ENCODE assay signal across 22 mouse cellular contexts in genomic region chrX:10593561-10593960, GRCm38 (mm10).
A peak's percentile ranks its signal among the peaks of the same experiment; 100 is the strongest.
DNase-seq lines count a peak whose midpoint lies in the region; ATAC-seq and TF ChIP-seq lines count a peak whose summit lies in the region.
"Had no signal": no experiment of that assay in that cellular context is flagged by ENCODE, and none has a peak within 500 bp of the region (broad histone marks: within the 10 kb centered on the region; RNA-seq: fewer than 3 reads in every experiment).

No protein-coding gene starts in this region.

- 69% methylated on average over 7 of the region's 7 CpGs for WGBS in lung, postnatal 0 days
- 75% methylated on average over 7 of the region's 7 CpGs for WGBS in stomach, embryonic 15.5 days
- WGBS in stomach, embryonic 16.5 days = 77% methylated on average over 7 of the region's 7 CpGs
- whole genome bisulfite sequencing in forebrain, embryonic 14.5 days = 97% methylated on average over 7 of the region's 7 CpGs

- H3K36me3 ChIP-seq in lung, postnatal 0 days (ENCODE audit: insufficient read depth, low read length) = no peaks in the 10 kb centered on the region
- H3K36me3 ChIP-seq in stomach, embryonic 15.5 days = no peaks in the 10 kb centered on the region
- H3K36me3 ChIP-seq in stomach, embryonic 16.5 days (ENCODE audit: control insufficient read depth, insufficient read depth, low read length) = no peaks in the 10 kb centered on the region
- H3K36me3 ChIP-seq in forebrain, embryonic 14.5 days (ENCODE audit: control insufficient read depth, insufficient read depth, low read length) = peaks cover 2% of the 10 kb centered on the region; the same call in 1 of the 2 replicates
- H3K36me3 ChIP-seq: embryonic facial prominence, embryonic 13.5 days; embryonic facial prominence, embryonic 15.5 days had no signal

- no peak for TF ChIP-seq CTCF in lung, postnatal 0 days (IDR thresholded peaks at IDR 0.05)

- peak; percentile 4 for DNase-seq in lung, postnatal 0 days (ENCODE audit: low spot score)
- DNase-seq in lung, adult 18-20 months = no peak
- no peak for DNase-seq in forebrain, embryonic 14.5 days (ENCODE audit: low spot score)
- no peak for DNase-seq in frontal cortex, adult 2 months (ENCODE audit: extremely low spot score in 1 of 2, low spot score in 1 of 2)
- DNase-seq: adrenal gland, adult 2 months; adrenal gland, postnatal 10 days; adrenal gland, postnatal 25 days; cerebellum, adult 11 months; cerebellum, adult 18-20 months; cerebellum, adult 8-10 months; cerebellum, adult 9-11 months; cerebellum, postnatal 14 days; cerebellum, postnatal 36 days; embryo, embryonic 11 days had no signal

- no peaks in the 10 kb centered on the region for H3K4me1 ChIP-seq in lung, postnatal 0 days (ENCODE audit: insufficient read depth, low read depth, low read length)
- no peaks in the 10 kb centered on the region for H3K4me1 ChIP-seq in stomach, embryonic 15.5 days
- no peaks in the 10 kb centered on the region for H3K4me1 ChIP-seq in stomach, embryonic 16.5 days (ENCODE audit: control insufficient read depth, insufficient read depth, low read length)
- no peaks in the 10 kb centered on the region for H3K4me1 ChIP-seq in forebrain, embryonic 14.5 days (ENCODE audit: control insufficient read depth, insufficient read depth, low read length)
- H3K4me1 ChIP-seq: embryonic facial prominence, embryonic 13.5 days; embryonic facial prominence, embryonic 15.5 days; forebrain, embryonic 10.5 days; forebrain, embryonic 12.5 days; forebrain, embryonic 15.5 days had no signal

- no peak overlapping the region for H3K9ac ChIP-seq in lung, postnatal 0 days (replicated peaks; ENCODE audit: low read depth)
- no peak overlapping the region for H3K9ac ChIP-seq in stomach, embryonic 15.5 days
- no peak overlapping the region for H3K9ac ChIP-seq in stomach, embryonic 16.5 days (ENCODE audit: low read length)
- no peak overlapping the region for H3K9ac ChIP-seq in forebrain, embryonic 14.5 days (ENCODE audit: low read length)
- H3K9ac ChIP-seq: embryonic facial prominence, embryonic 13.5 days; embryonic facial prominence, embryonic 15.5 days; forebrain, embryonic 12.5 days; forebrain, embryonic 15.5 days had no signal

- no peaks in the 10 kb centered on the region for H3K27me3 ChIP-seq in lung, postnatal 0 days (replicated peaks; ENCODE audit: insufficient read depth, low read length)
- no peaks in the 10 kb centered on the region for H3K27me3 ChIP-seq in stomach, embryonic 15.5 days (replicated peaks)
- no peaks in the 10 kb centered on the region for H3K27me3 ChIP-seq in stomach, embryonic 16.5 days (ENCODE audit: control insufficient read depth, insufficient read depth, low read length)
- H3K27me3 ChIP-seq in forebrain, embryonic 14.5 days (replicated peaks; ENCODE audit: control insufficient read depth, insufficient read depth, low read length) = no peaks in the 10 kb centered on the region
- H3K27me3 ChIP-seq: embryonic facial prominence, embryonic 13.5 days; embryonic facial prominence, embryonic 15.5 days; forebrain, embryonic 12.5 days; forebrain, embryonic 15.5 days had no signal

- ATAC-seq in lung, postnatal 0 days = peak; percentile 57
- ATAC-seq in stomach, embryonic 15.5 days (ENCODE audit: insufficient read depth, low FRiP score, low read depth) = peak; percentile 39; the same call in 1 of the 2 replicates
- ATAC-seq in stomach, embryonic 16.5 days (ENCODE audit: insufficient read depth, low FRiP score) = peak; percentile 50; the same call in 1 of the 2 replicates
- ATAC-seq in forebrain, embryonic 14.5 days = no peak
- ATAC-seq: forebrain, embryonic 15.5 days had no signal

- no peak overlapping the region for H3K4me3 ChIP-seq in lung, postnatal 0 days (ENCODE audit: low read depth, low read length)
- no peak overlapping the region for H3K4me3 ChIP-seq in stomach, embryonic 15.5 days (replicated peaks)
- H3K4me3 ChIP-seq in stomach, embryonic 16.5 days (replicated peaks; ENCODE audit: low read length) = no peak overlapping the region
- no peak overlapping the region for H3K4me3 ChIP-seq in forebrain, embryonic 14.5 days (ENCODE audit: low read depth, low read length)
- H3K4me3 ChIP-seq: embryonic facial prominence, embryonic 13.5 days; embryonic facial prominence, embryonic 15.5 days; erythroblast, embryonic 14.5 days; forebrain, embryonic 10.5 days; forebrain, embryonic 12.5 days; forebrain, embryonic 15.5 days had no signal

- H3K27ac ChIP-seq in lung, postnatal 0 days (ENCODE audit: low read length) = no peak overlapping the region
- H3K27ac ChIP-seq in stomach, embryonic 15.5 days = no peak overlapping the region
- H3K27ac ChIP-seq in stomach, embryonic 16.5 days (ENCODE audit: low read length) = no peak overlapping the region
- no peak overlapping the region for H3K27ac ChIP-seq in forebrain, embryonic 14.5 days (ENCODE audit: low read depth, low read length)
- H3K27ac ChIP-seq: embryonic facial prominence, embryonic 13.5 days; embryonic facial prominence, embryonic 15.5 days; forebrain, embryonic 10.5 days; forebrain, embryonic 12.5 days; forebrain, embryonic 15.5 days had no signal

- no peaks in the 10 kb centered on the region for H3K9me3 ChIP-seq in lung, postnatal 0 days (ENCODE audit: low read length)
- H3K9me3 ChIP-seq in stomach, embryonic 15.5 days = no peaks in the 10 kb centered on the region
- H3K9me3 ChIP-seq in stomach, embryonic 16.5 days (replicated peaks; ENCODE audit: control insufficient read depth, low read length) = no peaks in the 10 kb centered on the region
- no peaks in the 10 kb centered on the region for H3K9me3 ChIP-seq in forebrain, embryonic 14.5 days (replicated peaks; ENCODE audit: control insufficient read depth, low read length)
- H3K9me3 ChIP-seq: embryonic facial prominence, embryonic 13.5 days; embryonic facial prominence, embryonic 15.5 days; forebrain, embryonic 10.5 days; forebrain, embryonic 12.5 days; forebrain, embryonic 15.5 days had no signal

- TF ChIP-seq EP300 in lung, postnatal 0 days (IDR thresholded peaks at IDR 0.05) = no peak

- no peak overlapping the region for H3K4me2 ChIP-seq in lung, postnatal 0 days (replicated peaks; ENCODE audit: low read depth, low read length)
- no peak overlapping the region for H3K4me2 ChIP-seq in stomach, embryonic 15.5 days
- no peak overlapping the region for H3K4me2 ChIP-seq in stomach, embryonic 16.5 days (ENCODE audit: low read depth, low read length)
- H3K4me2 ChIP-seq in forebrain, embryonic 14.5 days (ENCODE audit: low read length) = no peak overlapping the region
- H3K4me2 ChIP-seq: embryonic facial prominence, embryonic 13.5 days; embryonic facial prominence, embryonic 15.5 days; forebrain, embryonic 12.5 days; forebrain, embryonic 15.5 days had no signal
